Mouse (Mus musculus): ENCODE results near the gene Gm21992. TPM values are rescaled to one million over a fixed set of nuclear protein-coding genes. Genes with fewer than 3 reads are reported as not detected.

Gm21992 gene
- 31.3 and 43.7 TPM in 2 replicates for polyA plus RNA-seq (2015; fragmentation: Nextera tagmentation; extraction: Ambion mirVana)

DNA sequence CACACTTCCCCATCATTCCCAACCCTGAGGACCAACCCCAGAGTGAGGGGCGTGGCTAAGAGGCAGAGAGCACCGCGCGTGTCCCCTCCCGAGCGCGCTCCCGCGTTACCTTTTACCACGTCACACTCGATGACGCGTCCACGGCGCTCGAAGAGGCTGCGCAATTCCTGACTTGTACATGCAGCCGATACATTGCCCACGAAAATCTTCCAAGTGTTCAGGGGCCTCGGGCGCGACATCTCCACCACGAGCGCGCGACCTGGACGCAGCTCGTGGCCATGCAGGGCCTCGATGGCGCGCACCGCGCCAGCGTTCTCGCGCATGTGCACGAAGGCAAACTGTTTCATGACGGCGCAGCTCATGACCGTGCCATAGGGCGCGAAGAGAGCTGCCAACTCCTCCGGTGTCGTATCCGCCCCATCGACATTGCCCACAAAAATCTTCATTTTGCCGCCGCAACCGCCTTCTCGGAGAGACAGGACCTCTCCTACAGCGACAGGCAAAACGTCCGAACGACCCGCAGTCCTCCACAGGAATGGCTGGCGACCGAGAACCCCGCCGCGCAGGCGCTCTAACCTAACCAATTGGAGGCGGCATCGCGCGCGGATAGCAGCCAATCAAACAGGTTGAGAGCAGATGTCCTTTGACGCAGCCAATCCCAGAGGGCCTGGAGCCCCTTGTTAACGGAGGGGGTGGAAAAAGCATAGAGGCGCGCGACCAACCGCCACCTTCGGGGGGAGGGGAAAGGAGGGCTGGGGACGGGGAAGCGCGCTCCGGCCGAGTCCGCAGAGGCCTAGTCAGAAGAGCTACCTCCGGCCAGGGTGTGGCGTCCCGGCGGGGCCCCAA is at the start of gene Gm21992, which contains the start of gene Rbm14:
Gene Gm21992 (minus strand): TSS at position 550 of the 846 bp plus-strand sequence.
Gene Rbm14 (minus strand): TSS at position 572 of the 846 bp plus-strand sequence.
- WGBS: under 1% methylated on average over 83 of the region's 83 CpGs
- Histone ChIP-seq H3K27me3 (no peaks in the 10 kb centered on the region), H3K9me3 (no peaks in the 10 kb centered on the region), H3K36me3 (0 out of 2 replicates have a peak, but pooled peaks cover 3% of the 10 kb centered on the region), H3K4me2 (replicated peaks) (peak within 1 kb of the TSS; percentile 87), H3K27ac (replicated peaks) (peak within 1 kb of the TSS; percentile 96), H3K4me1 (peaks cover 32% of the 10 kb centered on the region), H3K4me3 (peak within 1 kb of the TSS; percentile 97), H3K9ac (replicated peaks) (peak within 1 kb of the TSS; percentile 90)
- peak; percentile 99 for ATAC-seq (replicated peaks)

DNA sequence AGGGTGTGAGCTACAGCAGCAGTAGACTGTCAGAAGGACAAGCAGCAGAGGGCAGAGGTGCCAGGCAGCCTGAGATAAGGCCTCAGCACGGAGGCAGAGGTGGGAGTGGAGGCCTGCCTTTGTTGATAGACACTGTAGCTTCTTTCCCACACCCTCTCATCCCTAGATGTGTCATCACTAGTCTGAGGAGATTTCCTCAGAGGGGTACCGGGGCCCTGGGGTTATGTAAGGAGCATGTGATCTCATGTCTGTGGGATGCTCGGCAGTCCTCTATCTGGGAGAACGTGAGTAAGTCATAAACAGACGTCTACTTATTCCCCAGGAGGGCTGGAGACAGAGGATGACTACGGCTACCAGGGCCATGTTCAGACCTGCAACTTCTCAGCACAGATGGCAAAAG is 47.7 kb upstream of the Gm21992 start:
- 84% methylated on average over 6 of the region's 6 CpGs for WGBS
- no peak overlapping the region for H3K27ac ChIP-seq (replicated peaks)
- peaks cover 5% of the 10 kb centered on the region; the same call in 1 of the 2 replicates for H3K27me3 ChIP-seq
- ATAC-seq (replicated peaks): no peak
- no peaks in the 10 kb centered on the region for H3K9me3 ChIP-seq
- H3K4me3 ChIP-seq: no peak overlapping the region
- H3K4me1 ChIP-seq: peaks cover 16% of the 10 kb centered on the region
- no peak overlapping the region for H3K4me2 ChIP-seq (replicated peaks)
- H3K9ac ChIP-seq (replicated peaks): no peak overlapping the region
- H3K36me3 ChIP-seq: peaks cover 5% of the 10 kb centered on the region; the same call in 1 of the 2 replicates

- H3K9ac ChIP-seq (replicated peaks): peak overlapping the region; percentile 62
- H3K27me3 ChIP-seq: peaks cover 5% of the 10 kb centered on the region; the same call in 1 of the 2 replicates
- H3K4me1 ChIP-seq: peaks cover 16% of the 10 kb centered on the region
- H3K4me2 ChIP-seq (replicated peaks): peak overlapping the region; percentile 96
- peak overlapping the region; percentile 81 for H3K4me3 ChIP-seq
- WGBS: 48% methylated on average over 4 of the region's 4 CpGs
- H3K36me3 ChIP-seq: peaks cover 4% of the 10 kb centered on the region; the same call in 1 of the 2 replicates
- H3K27ac ChIP-seq (replicated peaks): no peak overlapping the region
- H3K9me3 ChIP-seq: no peaks in the 10 kb centered on the region
- no peak for ATAC-seq (replicated peaks)
Measured at GRCm38 (mm10) chr19:4855951-4856350, 44.5 kb upstream of the Gm21992 start.

DNA sequence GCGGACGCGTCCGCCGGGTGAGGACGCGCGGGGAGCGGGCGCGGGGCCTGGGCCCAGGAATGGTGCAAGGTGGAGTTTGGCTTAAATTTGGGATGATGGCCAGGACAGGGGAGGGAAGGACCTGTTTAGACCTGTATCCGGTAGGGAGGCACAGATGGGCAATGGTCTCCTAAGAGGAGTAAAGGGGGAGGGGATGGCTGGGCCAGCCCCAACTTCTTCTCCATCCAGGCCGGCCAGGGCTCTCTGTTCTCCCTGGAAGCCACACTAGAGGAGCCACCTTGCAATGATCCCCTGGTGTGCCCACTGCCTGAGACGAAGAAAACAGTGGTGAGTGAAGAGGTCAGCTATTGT is 44.0 kb upstream of the Gm21992 start:
- ATAC-seq (replicated peaks): peak; percentile 57
- Histone ChIP-seq H3K4me1 (peaks cover 16% of the 10 kb centered on the region), H3K27me3 (peaks cover 5% of the 10 kb centered on the region; the same call in 1 of the 2 replicates), H3K4me2 (replicated peaks) (peak overlapping the region; percentile 96), H3K36me3 (no peaks in the 10 kb centered on the region), H3K4me3 (peak overlapping the region; percentile 81), H3K9me3 (no peaks in the 10 kb centered on the region), H3K27ac (replicated peaks) (peak overlapping the region; percentile 34; the same call in 1 of the 2 replicates), H3K9ac (replicated peaks) (peak overlapping the region; percentile 62)
- 2% methylated on average over 14 of the region's 14 CpGs for WGBS

- ATAC-seq (replicated peaks): peak; percentile 89
- peak within 1 kb of the TSS; percentile 81 for H3K4me3 ChIP-seq
- no peaks in the 10 kb centered on the region for H3K36me3 ChIP-seq
- peak within 1 kb of the TSS; percentile 62 for H3K9ac ChIP-seq (replicated peaks)
- H3K4me1 ChIP-seq: peaks cover 16% of the 10 kb centered on the region
- H3K4me2 ChIP-seq (replicated peaks): peak within 1 kb of the TSS; percentile 96
- WGBS: 3% methylated on average over 45 of the region's 45 CpGs
- H3K9me3 ChIP-seq: no peaks in the 10 kb centered on the region
- peak within 1 kb of the TSS; percentile 34 for H3K27ac ChIP-seq (replicated peaks)
- H3K27me3 ChIP-seq: peaks cover 5% of the 10 kb centered on the region; the same call in 1 of the 2 replicates
Measured at GRCm38 (mm10) chr19:4854552-4855469, 43.4 kb upstream of the Gm21992 start, which contains the start of gene Ctsf. Gene Ctsf, plus strand, starts transcription at chr19:4855130.

DNA sequence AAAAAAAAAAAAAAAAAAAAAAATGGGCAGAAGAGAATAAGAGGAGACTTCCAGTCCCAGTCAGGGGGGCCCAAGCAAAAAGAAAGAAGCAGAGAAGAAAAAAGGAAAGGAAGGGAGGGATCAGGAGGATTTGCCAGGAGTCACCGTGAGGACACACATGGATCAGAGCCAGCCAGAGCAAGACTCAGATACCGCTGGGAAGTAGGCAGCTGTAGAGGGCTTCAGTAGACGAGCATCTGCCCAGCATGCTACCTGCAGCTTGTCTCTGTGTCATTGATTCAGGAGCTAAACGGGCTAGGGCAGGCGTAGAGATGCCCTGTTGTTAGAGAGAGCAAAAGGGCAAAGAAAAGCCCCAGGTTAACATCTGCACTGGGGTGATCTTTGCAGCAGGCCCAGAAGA is 38.9 kb upstream of the Gm21992 start:
- Histone ChIP-seq H3K9me3 (no peaks in the 10 kb centered on the region), H3K27me3 (no peaks in the 10 kb centered on the region), H3K4me1 (peaks cover 6% of the 10 kb centered on the region), H3K27ac (replicated peaks) (no peak overlapping the region), H3K9ac (replicated peaks) (no peak overlapping the region), H3K36me3 (no peaks in the 10 kb centered on the region), H3K4me2 (replicated peaks) (no peak overlapping the region), H3K4me3 (no peak overlapping the region)
- no peak for ATAC-seq (replicated peaks)
- 28% methylated on average over 5 of the region's 5 CpGs for WGBS

- Histone ChIP-seq H3K27ac (replicated peaks) (no peak overlapping the region), H3K36me3 (no peaks in the 10 kb centered on the region), H3K9ac (replicated peaks) (no peak overlapping the region), H3K4me3 (no peak overlapping the region), H3K4me2 (replicated peaks) (no peak overlapping the region), H3K27me3 (no peaks in the 10 kb centered on the region), H3K4me1 (peaks cover 5% of the 10 kb centered on the region), H3K9me3 (no peaks in the 10 kb centered on the region)
- 66% methylated on average over 4 of the region's 4 CpGs for WGBS
- no peak for ATAC-seq (replicated peaks)
Measured at GRCm38 (mm10) chr19:4849800-4850199, 38.4 kb upstream of the Gm21992 start.

DNA sequence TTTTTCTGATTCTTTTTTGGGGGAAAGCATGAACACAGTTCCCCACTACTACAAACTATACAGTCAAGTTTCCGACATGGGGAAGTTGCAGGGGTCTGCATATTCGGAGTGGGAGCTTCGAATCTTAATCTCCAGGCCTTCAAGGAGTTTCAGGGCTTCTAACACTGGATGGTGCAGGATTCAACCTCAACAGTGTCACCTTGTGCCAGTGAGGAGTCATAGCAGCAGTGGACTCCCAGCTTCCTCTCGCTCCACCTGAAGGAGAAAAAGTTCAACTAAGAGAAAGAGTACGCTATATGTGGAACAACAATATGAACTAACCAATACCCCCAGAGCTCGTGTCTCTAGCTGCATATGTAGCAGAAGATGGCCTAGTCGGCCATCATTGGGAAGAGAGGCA is 36.1 kb upstream of the Gm21992 start:
- Histone ChIP-seq H3K4me2 (replicated peaks) (no peak overlapping the region), H3K4me3 (no peak overlapping the region), H3K9ac (replicated peaks) (no peak overlapping the region), H3K27ac (replicated peaks) (no peak overlapping the region), H3K27me3 (no peaks in the 10 kb centered on the region), H3K4me1 (no peaks in the 10 kb centered on the region), H3K9me3 (no peaks in the 10 kb centered on the region), H3K36me3 (no peaks in the 10 kb centered on the region)
- ATAC-seq (replicated peaks): no peak
- WGBS: 35% methylated on average over 7 of the region's 7 CpGs

DNA sequence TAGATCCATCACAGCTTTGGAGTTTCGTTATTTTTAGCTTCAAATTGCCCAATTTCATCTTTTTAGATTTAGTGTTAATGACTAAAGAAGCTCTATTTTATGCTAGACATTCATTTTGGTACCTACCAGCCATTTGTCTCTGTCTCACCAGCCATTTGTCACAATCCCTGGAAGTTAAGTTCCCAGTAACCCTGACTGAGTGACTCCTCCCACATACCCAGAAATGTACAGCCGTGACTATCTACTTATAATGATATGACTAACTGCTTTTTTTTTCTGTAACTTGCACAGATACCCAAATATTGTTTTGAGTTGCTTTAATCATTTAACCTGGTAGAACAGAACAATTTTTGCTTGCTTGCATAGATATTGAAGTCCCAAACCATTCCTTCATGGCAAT is 34.4 kb upstream of the Gm21992 start:
- 76% methylated on average over 2 of the region's 2 CpGs for WGBS

GRCm38 (mm10) chr19:4842611-4843010 is 31.2 kb upstream of the Gm21992 start:
- H3K36me3 ChIP-seq: no peaks in the 10 kb centered on the region
- ATAC-seq (replicated peaks): no peak
- no peak overlapping the region for H3K27ac ChIP-seq (replicated peaks)
- H3K9me3 ChIP-seq: no peaks in the 10 kb centered on the region
- peaks cover 16% of the 10 kb centered on the region for H3K4me1 ChIP-seq
- H3K9ac ChIP-seq (replicated peaks): no peak overlapping the region
- H3K4me2 ChIP-seq (replicated peaks): no peak overlapping the region
- WGBS: 79% methylated on average over 2 of the region's 2 CpGs
- H3K27me3 ChIP-seq: peaks cover 18% of the 10 kb centered on the region
- no peak overlapping the region for H3K4me3 ChIP-seq

More for the DNA sequence above, 34.4 kb upstream of the Gm21992 start:
- no peaks in the 10 kb centered on the region for H3K36me3 ChIP-seq
- H3K27me3 ChIP-seq: peaks cover 7% of the 10 kb centered on the region; the same call in 1 of the 2 replicates
- no peak overlapping the region for H3K4me3 ChIP-seq
- H3K9me3 ChIP-seq: no peaks in the 10 kb centered on the region
- no peak overlapping the region for H3K4me2 ChIP-seq (replicated peaks)
- ATAC-seq (replicated peaks): no peak
- H3K4me1 ChIP-seq: no peaks in the 10 kb centered on the region
- no peak overlapping the region for H3K9ac ChIP-seq (replicated peaks)
- H3K27ac ChIP-seq (replicated peaks): no peak overlapping the region

GRCm38 (mm10) chr19:4840848-4841247 is 29.4 kb upstream of the Gm21992 start:
- H3K9me3 ChIP-seq: no peaks in the 10 kb centered on the region
- no peak overlapping the region for H3K4me2 ChIP-seq (replicated peaks)
- H3K36me3 ChIP-seq: no peaks in the 10 kb centered on the region
- no peak overlapping the region for H3K4me3 ChIP-seq
- no peak overlapping the region for H3K27ac ChIP-seq (replicated peaks)
- H3K9ac ChIP-seq (replicated peaks): no peak overlapping the region
- H3K4me1 ChIP-seq: peaks cover 16% of the 10 kb centered on the region
- no peak for ATAC-seq (replicated peaks)
- H3K27me3 ChIP-seq: peaks cover 18% of the 10 kb centered on the region
- 87% methylated on average over 9 of the region's 9 CpGs for WGBS
